Mouse (Mus musculus) intestine, embryonic 15.5 days (tissue): ENCODE measurements around the gene BC005561. TPM values are rescaled to one million over a fixed set of nuclear protein-coding genes. Genes with fewer than 3 reads are reported as not detected.

Experiments used
- polyA plus RNA-seq: library from polyadenylated mRNA; unstranded; fragments of >200 nt; fragmentation: Nextera tagmentation; extraction: Ambion mirVana; gene quantifications from 2 replicates; pipeline ENCODE4 v1.2.1, GENCODE M21; 2015

BC005561 gene
- polyA plus RNA-seq, 1 experiment from 2014 or later = 9.1 TPM

Other genes with a start within 250 kb of the BC005561 start
- gene Ibsp, start 209.2 kb upstream of the BC005561 start, polyA plus RNA-seq = 0.13 TPM in 1 of 2 replicates, not detected in the other
- not detected in 2 replicates for gene Mepe, start 183.0 kb upstream of the BC005561 start, polyA plus RNA-seq
- gene Spp1, start 73.2 kb upstream of the BC005561 start, polyA plus RNA-seq = 78.0 and 101 TPM in 2 replicates
- gene Pkd2, start 48.9 kb upstream of the BC005561 start, polyA plus RNA-seq = 11.2 and 11.8 TPM in 2 replicates